Mouse (Mus musculus) ovary, postnatal 10 days (tissue): ENCODE results near the gene Kcnma1.

ENCODE experiments used
- DNase-seq: peaks from one replicate; pipeline ENCODE4 v3.0.0; 2022; ENCODE audit warnings: low spot score

The Kcnma1 gene

GRCm38 (mm10) chr14:23774542-23774941 lies 239.7 kb downstream of the Kcnma1 start:
- DNase-seq, result no peak

- no peak for DNase-seq
Measured at GRCm38 (mm10) chr14:23772685-23773084, 241.6 kb downstream of the Kcnma1 start.

GRCm38 (mm10) chr14:23771794-23772193 lies 242.5 kb downstream of the Kcnma1 start:
- no peak for DNase-seq

- DNase-seq, result no peak
Measured at GRCm38 (mm10) chr14:23762471-23762870, 251.8 kb downstream of the Kcnma1 start.

GRCm38 (mm10) chr14:23759626-23760025 lies 254.7 kb downstream of the Kcnma1 start:
- DNase-seq, result no peak

- DNase-seq, result no peak
Measured at GRCm38 (mm10) chr14:23758421-23758820, 255.9 kb downstream of the Kcnma1 start.

- no peak for DNase-seq
Measured at GRCm38 (mm10) chr14:23748011-23748410, 266.3 kb downstream of the Kcnma1 start.

GRCm38 (mm10) chr14:23746976-23747375 lies 267.3 kb downstream of the Kcnma1 start:
- no peak for DNase-seq

- no peak for DNase-seq
Measured at GRCm38 (mm10) chr14:23741531-23741930, 272.8 kb downstream of the Kcnma1 start.

- DNase-seq, result no peak
Measured at GRCm38 (mm10) chr14:23734200-23734599, 280.1 kb downstream of the Kcnma1 start.

GRCm38 (mm10) chr14:23729377-23729776 lies 284.9 kb downstream of the Kcnma1 start:
- DNase-seq, result no peak

GRCm38 (mm10) chr14:23723701-23724430 lies 290.4 kb downstream of the Kcnma1 start:
- no peak for DNase-seq

- no peak for DNase-seq
Measured at GRCm38 (mm10) chr14:23719246-23719645, 295.0 kb downstream of the Kcnma1 start.

- no peak for DNase-seq
Measured at GRCm38 (mm10) chr14:23718667-23719066, 295.6 kb downstream of the Kcnma1 start.

- no peak for DNase-seq
Measured at GRCm38 (mm10) chr14:23714396-23715131, 299.7 kb downstream of the Kcnma1 start.

- no peak for DNase-seq
Measured at GRCm38 (mm10) chr14:23712891-23713290, 301.4 kb downstream of the Kcnma1 start.

GRCm38 (mm10) chr14:23710954-23711353 lies 303.3 kb downstream of the Kcnma1 start:
- no peak for DNase-seq

GRCm38 (mm10) chr14:23706837-23707236 lies 307.5 kb downstream of the Kcnma1 start:
- DNase-seq, result no peak

GRCm38 (mm10) chr14:23705647-23706046 lies 308.6 kb downstream of the Kcnma1 start:
- no peak for DNase-seq

- no peak for DNase-seq
Measured at GRCm38 (mm10) chr14:23704303-23704702, 310.0 kb downstream of the Kcnma1 start.

GRCm38 (mm10) chr14:23696341-23696740 lies 317.9 kb downstream of the Kcnma1 start:
- DNase-seq, result no peak

- DNase-seq, result no peak
Measured at GRCm38 (mm10) chr14:23689681-23690080, 324.6 kb downstream of the Kcnma1 start.

- DNase-seq, result no peak
Measured at GRCm38 (mm10) chr14:23688513-23688912, 325.8 kb downstream of the Kcnma1 start.
